Mouse (Mus musculus) kidney, embryonic 15.5 days (tissue): ENCODE results near the gene Scarb1. TPM values are rescaled to one million over a fixed set of nuclear protein-coding genes. Genes with fewer than 3 reads are reported as not detected.

Experiments used
- ATAC-seq: fragments of 200-750 bp; cut with Nextera tagmentation; replicated peaks from 2 replicates; pipeline ENCODE4 v1.8.0; 2017; ENCODE audit warnings: moderate TSS enrichment; ENCODE audit not compliant: low FRiP score
- H3K27ac ChIP-seq: fragments of 300-500 bp; sonication (generic); 2 replicates; pipeline ENCODE4 v1.5.1; 2015; ENCODE audit warnings: mild to moderate bottlenecking, inconsistent platforms
- H3K27me3 ChIP-seq: fragments of 300-500 bp; sonication (generic); 2 replicates; pipeline ENCODE4 v1.6.1; 2015; ENCODE audit warnings: inconsistent platforms
- H3K36me3 ChIP-seq: fragments of 300-500 bp; sonication (generic); 2 replicates; pipeline ENCODE4 v1.6.1; 2015; ENCODE audit warnings: inconsistent platforms
- H3K4me1 ChIP-seq: fragments of 300-500 bp; sonication (generic); 2 replicates; pipeline ENCODE4 v1.6.1; 2015; ENCODE audit warnings: inconsistent platforms
- H3K4me2 ChIP-seq: fragments of 300-500 bp; sonication (generic); 2 replicates; pipeline ENCODE4 v1.6.1; 2015; ENCODE audit warnings: moderate library complexity, mild to moderate bottlenecking, inconsistent platforms
- H3K4me3 ChIP-seq: fragments of 300-500 bp; sonication (generic); replicated peaks from 2 replicates; pipeline ENCODE4 v1.5.1; 2015; ENCODE audit warnings: mild to moderate bottlenecking, inconsistent platforms
- H3K9ac ChIP-seq: fragments of 300-500 bp; sonication (generic); 2 replicates; pipeline ENCODE4 v1.6.1; 2015; ENCODE audit warnings: mild to moderate bottlenecking, inconsistent platforms
- H3K9me3 ChIP-seq: fragments of 300-500 bp; sonication (generic); replicated peaks from 2 replicates; pipeline ENCODE4 v1.6.1; 2016; ENCODE audit warnings: inconsistent platforms
- WGBS: fragments of 180-500 bp; shearing (Covaris S2); methylation state at CpG from one replicate; pipeline ENCODE4 v1.1.7; 2015; ENCODE audit warnings: mixed read lengths; 5-methylcytosine and 5-hydroxymethylcytosine counted together
- polyA plus RNA-seq: library from polyadenylated mRNA; unstranded; fragments of >200 nt; fragmentation: Nextera tagmentation; extraction: Ambion mirVana; gene quantifications from 2 replicates; pipeline ENCODE4 v1.2.1, GENCODE M21; 2015

Scarb1 gene
- polyA plus RNA-seq, 1 experiment from 2014 or later: 97.9 TPM

- Histone ChIP-seq H3K4me3 (no peak overlapping the region), H3K4me2 (no peak overlapping the region), H3K36me3 (no peaks in the 10 kb centered on the region), H3K4me1 (peaks cover 13% of the 10 kb centered on the region), H3K9me3 (no peaks in the 10 kb centered on the region), H3K27me3 (no peaks in the 10 kb centered on the region), H3K9ac (no peak overlapping the region), H3K27ac (no peak overlapping the region)
- 96% methylated on average over 3 of the region's 3 CpGs for WGBS
- no peak for ATAC-seq
Observed at GRCm38 (mm10) chr5:125253448-125253847, 87.4 kb downstream of the Scarb1 start.

DNA sequence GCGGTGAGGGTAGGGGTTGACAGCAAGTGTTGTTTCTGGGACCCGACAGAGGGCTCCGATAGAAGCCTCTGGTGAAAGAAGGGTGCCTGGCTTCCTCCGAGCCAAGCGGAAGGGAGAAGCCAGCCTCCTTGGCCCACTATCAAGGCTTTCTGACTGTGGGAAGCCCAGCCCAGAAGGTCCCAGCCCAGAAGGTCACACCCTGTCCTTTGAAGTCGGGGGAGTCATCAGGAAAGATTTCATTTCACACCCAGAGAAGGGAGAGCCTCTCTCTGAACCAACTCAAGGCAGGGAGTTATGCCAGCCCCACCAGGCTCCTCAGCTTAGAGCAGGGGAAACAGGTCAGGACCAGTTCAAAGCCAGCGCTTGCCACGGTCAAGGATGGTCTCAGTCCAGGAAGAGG is 88.2 kb downstream of the Scarb1 start:
- ATAC-seq: 0 out of 2 replicates have a peak, but pooled peaks have one; percentile 33
- no peak overlapping the region for H3K4me3 ChIP-seq
- H3K27me3 ChIP-seq: 0 out of 2 replicates have a peak, but pooled peaks cover under 1% of the 10 kb centered on the region
- no peaks in the 10 kb centered on the region for H3K9me3 ChIP-seq
- H3K4me1 ChIP-seq: peaks cover 13% of the 10 kb centered on the region
- no peak overlapping the region for H3K4me2 ChIP-seq
- H3K9ac ChIP-seq: no peak overlapping the region
- no peaks in the 10 kb centered on the region for H3K36me3 ChIP-seq
- WGBS: 67% methylated on average over 8 of the region's 8 CpGs
- H3K27ac ChIP-seq: peak overlapping the region; percentile 62; the same call in 1 of the 2 replicates

- Histone ChIP-seq H3K27ac (peak overlapping the region; percentile 62), H3K9me3 (no peaks in the 10 kb centered on the region), H3K27me3 (0 out of 2 replicates have a peak, but pooled peaks cover 2% of the 10 kb centered on the region), H3K9ac (no peak overlapping the region), H3K4me1 (peaks cover 13% of the 10 kb centered on the region), H3K4me3 (no peak overlapping the region), H3K36me3 (no peaks in the 10 kb centered on the region), H3K4me2 (no peak overlapping the region)
- 47% methylated on average over 15 of the region's 15 CpGs for WGBS
- no peak for ATAC-seq
Observed at GRCm38 (mm10) chr5:125251885-125252615, 88.8 kb downstream of the Scarb1 start.

DNA sequence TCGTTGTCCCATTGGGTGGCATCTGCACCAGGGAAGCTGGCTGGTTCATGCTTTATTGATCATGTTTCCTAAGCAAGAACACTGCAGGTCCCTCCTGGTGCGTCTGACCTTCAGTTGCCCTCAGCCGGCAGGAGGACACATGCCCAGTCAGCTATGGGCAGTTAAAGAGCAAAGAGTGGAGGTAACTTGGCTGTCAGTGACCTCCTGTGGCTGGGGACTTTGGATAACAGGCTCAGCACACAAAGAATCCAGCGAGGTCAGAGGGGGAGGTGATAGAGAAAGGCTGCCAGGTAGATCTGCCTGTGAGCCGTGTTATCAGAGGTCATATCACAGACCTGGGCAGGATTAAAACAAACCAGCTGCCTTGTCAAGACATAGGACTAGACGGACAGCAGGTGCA is 91.7 kb downstream of the Scarb1 start:
- Histone ChIP-seq H3K9me3 (no peaks in the 10 kb centered on the region), H3K36me3 (no peaks in the 10 kb centered on the region), H3K4me1 (peaks cover 31% of the 10 kb centered on the region), H3K9ac (no peak overlapping the region), H3K27ac (no peak overlapping the region), H3K4me3 (no peak overlapping the region), H3K4me2 (no peak overlapping the region), H3K27me3 (0 out of 2 replicates have a peak, but pooled peaks cover 2% of the 10 kb centered on the region)
- 27% methylated on average over 6 of the region's 6 CpGs for WGBS
- ATAC-seq: no peak

GRCm38 (mm10) chr5:125246711-125247110 is 94.2 kb downstream of the Scarb1 start:
- 0 out of 2 replicates have a peak, but pooled peaks cover 2% of the 10 kb centered on the region for H3K27me3 ChIP-seq
- no peaks in the 10 kb centered on the region for H3K9me3 ChIP-seq
- ATAC-seq: no peak
- H3K4me3 ChIP-seq: no peak overlapping the region
- peaks cover 30% of the 10 kb centered on the region for H3K4me1 ChIP-seq
- no peak overlapping the region for H3K9ac ChIP-seq
- 98% methylated on average over 4 of the region's 4 CpGs for WGBS
- no peak overlapping the region for H3K27ac ChIP-seq
- no peaks in the 10 kb centered on the region for H3K36me3 ChIP-seq
- H3K4me2 ChIP-seq: no peak overlapping the region

DNA sequence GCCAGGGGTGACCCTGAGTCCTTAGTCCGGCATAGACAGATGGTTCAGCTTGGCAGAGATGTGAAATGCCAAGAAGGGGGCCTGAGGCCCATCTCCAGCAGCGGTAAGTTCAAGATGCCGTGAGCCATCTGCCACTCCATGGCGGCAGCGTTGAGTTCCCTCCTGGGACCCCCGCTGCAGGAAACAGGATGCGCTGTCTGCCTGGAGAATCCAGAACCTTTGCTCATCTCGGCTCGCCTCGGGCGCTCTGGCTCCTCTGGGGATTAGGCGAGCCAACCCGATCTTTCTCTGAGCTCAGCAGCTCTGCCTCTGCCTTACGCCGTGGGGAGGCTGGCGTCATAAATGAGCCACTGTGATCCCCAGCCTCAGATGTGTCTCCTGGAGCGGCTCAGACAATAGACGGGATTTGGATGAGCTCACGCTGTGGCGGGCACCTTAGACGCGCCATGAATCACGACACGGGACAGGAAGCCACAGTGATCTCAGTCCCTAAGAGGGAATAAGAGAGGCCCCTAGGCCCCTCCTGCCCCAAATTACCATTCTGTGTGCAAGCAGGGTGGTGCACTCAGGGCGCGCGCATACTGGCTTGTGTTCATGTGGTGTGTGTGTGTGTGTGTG is 95.3 kb downstream of the Scarb1 start:
- no peaks in the 10 kb centered on the region for H3K36me3 ChIP-seq
- H3K9ac ChIP-seq: peak overlapping the region; percentile 48
- H3K4me3 ChIP-seq: peak overlapping the region; percentile 35
- ATAC-seq: peak; percentile 76
- peak overlapping the region; percentile 70 for H3K27ac ChIP-seq
- 0 out of 2 replicates have a peak, but pooled peaks cover 2% of the 10 kb centered on the region for H3K27me3 ChIP-seq
- peak overlapping the region; percentile 70 for H3K4me2 ChIP-seq
- peaks cover 35% of the 10 kb centered on the region for H3K4me1 ChIP-seq
- H3K9me3 ChIP-seq: no peaks in the 10 kb centered on the region
- WGBS: 4% methylated on average over 27 of the region's 27 CpGs

- Histone ChIP-seq H3K27me3 (0 out of 2 replicates have a peak, but pooled peaks cover 2% of the 10 kb centered on the region), H3K9ac (no peak overlapping the region), H3K4me3 (peak overlapping the region; percentile 35), H3K4me1 (peaks cover 39% of the 10 kb centered on the region), H3K9me3 (no peaks in the 10 kb centered on the region), H3K27ac (peak overlapping the region; percentile 70), H3K36me3 (no peaks in the 10 kb centered on the region), H3K4me2 (peak overlapping the region; percentile 70)
- 14% methylated on average over 13 of the region's 13 CpGs for WGBS
- peak; percentile 41 for ATAC-seq
Observed at GRCm38 (mm10) chr5:125244825-125245533, 95.9 kb downstream of the Scarb1 start.

DNA sequence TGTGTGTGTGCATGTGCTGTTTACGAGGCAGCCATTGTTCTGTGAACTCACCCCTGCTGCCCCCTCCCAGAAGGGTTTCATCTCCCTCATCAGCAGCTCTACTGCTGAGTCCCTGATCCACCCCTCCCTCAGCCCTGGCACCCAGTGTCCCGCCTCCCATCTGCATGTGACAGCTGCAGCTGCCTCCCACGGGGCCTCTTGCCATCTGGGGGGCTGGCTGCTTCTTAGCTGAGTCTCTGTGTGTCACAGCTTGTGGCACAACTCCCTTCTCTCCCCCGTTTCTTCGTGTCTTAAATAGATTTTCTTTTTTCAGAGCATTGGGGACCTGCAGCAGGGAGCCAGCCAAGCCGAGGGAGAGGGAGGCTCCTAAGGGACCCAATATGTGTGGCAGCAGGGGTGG is 97.0 kb downstream of the Scarb1 start:
- no peak overlapping the region for H3K27ac ChIP-seq

DNA sequence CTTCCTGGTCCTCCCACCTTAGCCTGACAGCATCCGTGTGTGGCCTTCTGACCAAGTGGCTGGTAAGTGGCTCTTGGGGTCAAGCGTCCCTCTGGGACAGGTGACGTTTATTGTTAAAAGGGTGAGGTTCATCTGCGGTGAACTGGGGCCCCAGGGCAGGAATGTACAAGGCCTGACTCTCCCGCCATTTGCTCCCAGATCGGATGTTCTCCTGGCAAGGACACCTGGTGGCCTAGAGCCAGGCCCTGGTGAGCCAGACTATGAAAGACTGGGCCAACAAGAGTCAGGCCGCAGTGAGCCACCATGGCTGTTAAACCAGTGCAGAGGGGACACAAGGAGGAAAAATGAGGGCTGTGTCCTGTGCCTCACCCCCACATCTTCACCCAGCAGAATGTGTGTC is 98.8 kb downstream of the Scarb1 start:
- H3K9me3 ChIP-seq: no peaks in the 10 kb centered on the region
- H3K4me3 ChIP-seq: no peak overlapping the region
- no peak overlapping the region for H3K9ac ChIP-seq
- no peak overlapping the region for H3K4me2 ChIP-seq
- no peak for ATAC-seq
- H3K36me3 ChIP-seq: no peaks in the 10 kb centered on the region
- no peaks in the 10 kb centered on the region for H3K27me3 ChIP-seq
- H3K27ac ChIP-seq: no peak overlapping the region
- peaks cover 42% of the 10 kb centered on the region for H3K4me1 ChIP-seq
- 55% methylated on average over 7 of the region's 7 CpGs for WGBS

More for the DNA sequence above, 97.0 kb downstream of the Scarb1 start:
- no peaks in the 10 kb centered on the region for H3K9me3 ChIP-seq
- H3K4me2 ChIP-seq: no peak overlapping the region
- 0 out of 2 replicates have a peak, but pooled peaks cover 2% of the 10 kb centered on the region for H3K27me3 ChIP-seq
- H3K4me1 ChIP-seq: peaks cover 35% of the 10 kb centered on the region
- H3K4me3 ChIP-seq: no peak overlapping the region
- ATAC-seq: no peak
- 44% methylated on average over 6 of the region's 6 CpGs for WGBS
- no peaks in the 10 kb centered on the region for H3K36me3 ChIP-seq
- H3K9ac ChIP-seq: no peak overlapping the region

DNA sequence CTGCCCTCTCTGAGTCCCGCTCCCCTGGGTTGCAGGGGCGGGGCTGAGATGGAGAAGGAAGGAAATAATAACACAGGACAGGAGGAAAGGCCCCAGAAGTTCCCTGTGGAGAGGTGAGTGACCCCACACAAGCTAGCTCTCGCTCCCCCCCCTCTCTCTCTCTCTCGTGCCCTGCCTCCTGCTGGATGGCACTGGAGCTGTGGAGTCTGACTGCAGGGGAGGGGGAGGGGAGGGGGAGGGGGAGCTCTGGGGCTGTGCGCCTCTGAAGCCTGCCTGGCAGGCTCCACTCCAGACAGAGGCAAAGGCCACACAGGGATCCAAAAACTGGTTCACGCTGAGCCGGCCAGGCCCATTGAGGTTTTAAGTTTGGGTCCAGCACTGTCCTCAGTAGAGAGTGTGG is 99.3 kb downstream of the Scarb1 start:
- no peaks in the 10 kb centered on the region for H3K27me3 ChIP-seq
- H3K4me1 ChIP-seq: peaks cover 42% of the 10 kb centered on the region
- no peak overlapping the region for H3K9ac ChIP-seq
- 31% methylated on average over 5 of the region's 7 CpGs for WGBS
- H3K4me3 ChIP-seq: no peak overlapping the region
- H3K36me3 ChIP-seq: no peaks in the 10 kb centered on the region
- H3K27ac ChIP-seq: no peak overlapping the region
- H3K9me3 ChIP-seq: no peaks in the 10 kb centered on the region
- no peak for ATAC-seq
- no peak overlapping the region for H3K4me2 ChIP-seq

GRCm38 (mm10) chr5:125240124-125240781 is 100.6 kb downstream of the Scarb1 start:
- WGBS: 27% methylated on average over 6 of the region's 6 CpGs
- H3K27me3 ChIP-seq: no peaks in the 10 kb centered on the region
- ATAC-seq: no peak
- no peaks in the 10 kb centered on the region for H3K36me3 ChIP-seq
- H3K9me3 ChIP-seq: no peaks in the 10 kb centered on the region
- H3K4me2 ChIP-seq: no peak overlapping the region
- no peak overlapping the region for H3K9ac ChIP-seq
- H3K27ac ChIP-seq: no peak overlapping the region
- no peak overlapping the region for H3K4me3 ChIP-seq
- H3K4me1 ChIP-seq: peaks cover 39% of the 10 kb centered on the region
